Mouse (Mus musculus) adrenal gland, postnatal 36 days (tissue): Measurements from ENCODE around the gene Msrb3. TPM values are rescaled to one million over a fixed set of nuclear protein-coding genes. Genes with fewer than 3 reads are reported as not detected.

Source experiments
- DNase-seq, 2 experiments: peaks; one replicate each; pipeline ENCODE4 v3.0.0; 2021; ENCODE audit warnings: mixed read lengths in 1 of 2
- total RNA-seq, 2 experiments: library from RNA; stranded (reverse); gene quantifications; 2 replicates each; pipeline ENCODE4 v1.2.3; 2021

Msrb3 gene
- total RNA-seq, 2 experiments from 2014 or later, result 47.1 to 68.1 TPM

- peak; percentile 45 to 61 for DNase-seq
These were observed 544 bp downstream of the Msrb3 start for GRCm38 (mm10) chr10:120898357-120898756.

GRCm38 (mm10) chr10:120895899-120896289, 3.0 kb downstream of the Msrb3 start:
- peak in 1 of 2 experiments; percentile 26 for DNase-seq

- no peak for DNase-seq
These were observed 3.7 kb downstream of the Msrb3 start for GRCm38 (mm10) chr10:120894978-120895898.

- DNase-seq, result no peak
These were observed 5.0 kb downstream of the Msrb3 start for GRCm38 (mm10) chr10:120893938-120894337.

GRCm38 (mm10) chr10:120891131-120891530, 7.8 kb downstream of the Msrb3 start:
- DNase-seq, result no peak

GRCm38 (mm10) chr10:120890592-120890991, 8.3 kb downstream of the Msrb3 start:
- DNase-seq, result no peak

- no peak for DNase-seq
These were observed 10.4 kb downstream of the Msrb3 start for GRCm38 (mm10) chr10:120888531-120888930.

- peak in 1 of 2 experiments; percentile 46 for DNase-seq
These were observed 14.7 kb downstream of the Msrb3 start for GRCm38 (mm10) chr10:120884220-120884619.

- no peak for DNase-seq
These were observed 15.2 kb downstream of the Msrb3 start for GRCm38 (mm10) chr10:120883732-120884131.

GRCm38 (mm10) chr10:120883069-120883415, 15.9 kb downstream of the Msrb3 start:
- no peak for DNase-seq

- DNase-seq, result peak in 1 of 2 experiments; percentile 57
These were observed 16.4 kb downstream of the Msrb3 start for GRCm38 (mm10) chr10:120882347-120883068.

- DNase-seq, result peak; percentile 45 to 63
These were observed 22.2 kb downstream of the Msrb3 start for GRCm38 (mm10) chr10:120876549-120877270.

- DNase-seq, result peak; percentile 91 to 94
These were observed 23.0 kb downstream of the Msrb3 start for GRCm38 (mm10) chr10:120875672-120876463.

- no peak for DNase-seq
These were observed 24.6 kb downstream of the Msrb3 start for GRCm38 (mm10) chr10:120874261-120874660.

GRCm38 (mm10) chr10:120873646-120874201, 25.2 kb downstream of the Msrb3 start:
- DNase-seq, result no peak

GRCm38 (mm10) chr10:120872483-120872862, 26.4 kb downstream of the Msrb3 start:
- DNase-seq, result peak; percentile 65 to 68

- no peak for DNase-seq
These were observed 27.0 kb downstream of the Msrb3 start for GRCm38 (mm10) chr10:120871630-120872482.

GRCm38 (mm10) chr10:120871096-120871495, 27.8 kb downstream of the Msrb3 start:
- DNase-seq, result no peak

GRCm38 (mm10) chr10:120869241-120869775, 29.6 kb downstream of the Msrb3 start:
- DNase-seq, result no peak

GRCm38 (mm10) chr10:120864446-120864845, 34.5 kb downstream of the Msrb3 start:
- DNase-seq, result peak; percentile 66 to 75
